Mouse (Mus musculus): ENCODE data around the gene Lig1.

DNA sequence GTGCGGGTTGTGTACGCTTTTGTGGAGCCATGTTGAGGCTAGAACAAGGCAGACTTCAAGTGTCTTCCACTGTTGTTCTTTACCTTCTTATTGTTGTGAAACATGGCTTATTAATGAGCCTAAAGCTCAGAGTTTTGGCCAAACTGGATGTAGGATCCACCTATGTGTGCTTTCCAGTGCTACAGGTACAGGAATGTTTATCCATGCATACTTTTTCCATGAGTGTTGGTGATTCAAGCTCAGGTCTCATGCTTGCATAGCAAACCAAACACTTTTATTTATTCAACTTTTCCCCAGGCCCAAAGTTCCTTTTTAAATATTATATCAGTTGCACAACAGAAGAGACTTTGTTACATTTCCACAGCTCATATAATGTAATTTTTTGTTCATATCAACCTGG lies 53.5 kb downstream of the Lig1 start:
- TF ChIP-seq POLR2A (IDR thresholded peaks at IDR 0.05; ENCODE audit: control insufficient read depth, extremely low read depth, insufficient read depth, low read length, poor library complexity) (no peak), CTCF (IDR thresholded peaks at IDR 0.05; ENCODE audit: borderline replicate concordance, control insufficient read depth, extremely low read depth, insufficient read depth, low read length, poor library complexity) (no peak)

All from thymus, adult 2 months (tissue).